Mouse (Mus musculus) C2C12 (cell line): ENCODE measurements around the gene Afdn.

Source experiments
- CEBPB ChIP-seq: IDR thresholded peaks from one replicate; pipeline ENCODE4 v1.6.1; 2011; ENCODE audit warnings: low read depth, mild to moderate bottlenecking, control low read depth, moderate library complexity
- CTCF ChIP-seq: IDR thresholded peaks from one replicate; pipeline ENCODE4 v1.5.1; 2011; ENCODE audit not compliant: control insufficient read depth, insufficient read depth, insufficient read length
- FOSL1 ChIP-seq: IDR thresholded peaks from one replicate; pipeline ENCODE4 v1.8.0; 2011; ENCODE audit warnings: mild to moderate bottlenecking, low read length; ENCODE audit not compliant: poor library complexity, insufficient read depth, severe bottlenecking
- MAX ChIP-seq: IDR thresholded peaks from one replicate; pipeline ENCODE4 v1.6.1; 2011; ENCODE audit warnings: mild to moderate bottlenecking, control low read depth
- MYOD1 ChIP-seq: IDR thresholded peaks from one replicate; pipeline ENCODE4 v1.6.1; 2011; ENCODE audit warnings: low read depth; ENCODE audit not compliant: control insufficient read depth, insufficient read length
- USF1 ChIP-seq: IDR thresholded peaks from one replicate; pipeline ENCODE4 v1.6.1; 2011; ENCODE audit warnings: low read depth, mild to moderate bottlenecking, control low read depth, moderate library complexity

DNA sequence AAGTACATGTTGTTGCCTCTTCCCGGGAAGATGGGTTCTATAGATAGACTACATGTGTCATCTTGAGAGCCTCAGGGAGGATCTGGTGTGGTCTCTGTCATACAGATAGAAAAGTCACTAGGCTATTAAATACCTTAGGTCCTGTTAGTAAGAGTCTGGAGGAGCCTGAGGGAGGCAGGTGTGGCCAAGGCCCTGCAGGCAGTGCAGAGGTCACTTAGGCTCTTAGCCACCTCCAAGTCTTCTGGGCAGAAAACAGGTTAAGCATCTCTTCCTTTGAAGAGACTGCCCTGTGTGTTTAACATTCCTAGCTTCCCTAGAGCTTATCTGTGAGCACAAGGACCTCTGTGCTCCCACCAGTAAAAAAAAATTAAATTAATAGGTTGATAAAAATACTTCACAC, 23.1 kb downstream of the Afdn start:
- no peak for TF ChIP-seq CTCF
- no peak for TF ChIP-seq MAX
- no peak for TF ChIP-seq MYOD1
- TF ChIP-seq CEBPB, result no peak
- TF ChIP-seq USF1, result no peak
- TF ChIP-seq FOSL1, result no peak
